Mouse (Mus musculus): ENCODE measurements around the gene Hs6st3. TPM values are rescaled to one million over a fixed set of nuclear protein-coding genes. Genes with fewer than 3 reads are reported as not detected.

Hs6st3 gene
- polyA plus RNA-seq, 1 experiment from 2014 or later: 1.2 TPM

GRCm38 (mm10) chr14:119779982-119780588 is 641.9 kb downstream of the Hs6st3 start:
- Histone ChIP-seq H3K9me3 (no peaks in the 10 kb centered on the region), H3K4me2 (no peak overlapping the region), H3K36me3 (no peaks in the 10 kb centered on the region), H3K4me3 (no peak overlapping the region), H3K4me1 (replicated peaks) (no peaks in the 10 kb centered on the region), H3K9ac (no peak overlapping the region), H3K27ac (replicated peaks) (no peak overlapping the region), H3K27me3 (no peaks in the 10 kb centered on the region)
- WGBS: 77% methylated on average over 12 of the region's 12 CpGs
- no peak for ATAC-seq (ENCODE audit: low read depth)

- 89% methylated on average over 1 of the region's 1 CpGs for WGBS
- no peaks in the 10 kb centered on the region for H3K27me3 ChIP-seq
- no peak overlapping the region for H3K4me3 ChIP-seq
- no peaks in the 10 kb centered on the region for H3K4me1 ChIP-seq (replicated peaks)
- no peaks in the 10 kb centered on the region for H3K36me3 ChIP-seq
- no peak overlapping the region for H3K4me2 ChIP-seq
- H3K9ac ChIP-seq: no peak overlapping the region
- H3K27ac ChIP-seq (replicated peaks): no peak overlapping the region
- no peak for ATAC-seq (ENCODE audit: low read depth)
- H3K9me3 ChIP-seq: no peaks in the 10 kb centered on the region
These were observed 643.0 kb downstream of the Hs6st3 start for GRCm38 (mm10) chr14:119781111-119781510.

- H3K27ac ChIP-seq (replicated peaks): no peak overlapping the region
- H3K9ac ChIP-seq: no peak overlapping the region
- no peak overlapping the region for H3K4me3 ChIP-seq
- H3K4me2 ChIP-seq: no peak overlapping the region
- no peaks in the 10 kb centered on the region for H3K4me1 ChIP-seq (replicated peaks)
- no peaks in the 10 kb centered on the region for H3K27me3 ChIP-seq
- H3K36me3 ChIP-seq: no peaks in the 10 kb centered on the region
- no peaks in the 10 kb centered on the region for H3K9me3 ChIP-seq
- 90% methylated on average over 8 of the region's 8 CpGs for WGBS
- ATAC-seq (ENCODE audit: low read depth): no peak
These were observed 651.3 kb downstream of the Hs6st3 start for GRCm38 (mm10) chr14:119789457-119789856.

DNA sequence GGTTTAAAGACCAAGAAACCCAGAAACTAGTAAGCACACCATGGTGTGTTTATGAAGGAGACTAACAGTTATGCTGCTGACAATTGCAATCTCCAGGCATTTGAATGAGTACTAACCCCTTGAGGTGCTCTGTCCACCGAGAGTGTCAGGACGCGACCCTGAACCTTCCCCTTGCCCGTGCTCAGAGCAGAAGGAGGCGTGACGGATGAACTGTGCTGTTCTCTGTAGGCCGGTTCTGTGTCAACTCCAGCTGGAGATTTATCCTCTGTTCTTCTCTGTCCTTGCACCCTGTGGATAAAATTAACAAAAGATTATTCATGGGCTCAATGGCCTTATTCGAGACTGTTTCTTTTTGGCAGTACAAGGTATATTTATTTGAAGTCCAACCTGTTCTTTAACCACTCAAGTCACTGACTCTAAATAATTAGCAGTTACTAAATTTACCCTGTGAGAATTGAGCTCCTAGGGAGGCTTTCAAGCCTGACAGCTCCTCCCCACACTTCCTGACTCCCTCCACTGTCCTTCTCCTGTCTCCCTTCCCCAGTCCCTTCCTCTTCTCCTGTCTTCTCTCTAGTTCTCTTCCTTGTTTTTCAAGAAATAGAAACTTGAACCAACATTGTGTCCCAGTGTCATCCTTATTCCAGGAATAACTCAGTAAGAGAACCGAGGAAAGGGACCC is 659.2 kb downstream of the Hs6st3 start:
- Histone ChIP-seq H3K4me2 (no peak overlapping the region), H3K27ac (replicated peaks) (no peak overlapping the region), H3K27me3 (no peaks in the 10 kb centered on the region), H3K4me3 (no peak overlapping the region), H3K9ac (no peak overlapping the region), H3K4me1 (replicated peaks) (peaks cover 11% of the 10 kb centered on the region), H3K9me3 (no peaks in the 10 kb centered on the region), H3K36me3 (no peaks in the 10 kb centered on the region)
- WGBS: 17% methylated on average over 9 of the region's 9 CpGs
- ATAC-seq (ENCODE audit: low read depth): peak; percentile 56; the same call in 1 of the 2 replicates

GRCm38 (mm10) chr14:119798561-119798960 is 660.4 kb downstream of the Hs6st3 start:
- whole genome bisulfite sequencing: 88% methylated on average over 11 of the region's 11 CpGs
- no peak overlapping the region for H3K4me3 ChIP-seq
- no peak for ATAC-seq (ENCODE audit: low read depth)
- no peak overlapping the region for H3K27ac ChIP-seq (replicated peaks)
- H3K36me3 ChIP-seq: no peaks in the 10 kb centered on the region
- H3K4me2 ChIP-seq: no peak overlapping the region
- H3K27me3 ChIP-seq: no peaks in the 10 kb centered on the region
- H3K9ac ChIP-seq: no peak overlapping the region
- peaks cover 19% of the 10 kb centered on the region for H3K4me1 ChIP-seq (replicated peaks)
- no peaks in the 10 kb centered on the region for H3K9me3 ChIP-seq

DNA sequence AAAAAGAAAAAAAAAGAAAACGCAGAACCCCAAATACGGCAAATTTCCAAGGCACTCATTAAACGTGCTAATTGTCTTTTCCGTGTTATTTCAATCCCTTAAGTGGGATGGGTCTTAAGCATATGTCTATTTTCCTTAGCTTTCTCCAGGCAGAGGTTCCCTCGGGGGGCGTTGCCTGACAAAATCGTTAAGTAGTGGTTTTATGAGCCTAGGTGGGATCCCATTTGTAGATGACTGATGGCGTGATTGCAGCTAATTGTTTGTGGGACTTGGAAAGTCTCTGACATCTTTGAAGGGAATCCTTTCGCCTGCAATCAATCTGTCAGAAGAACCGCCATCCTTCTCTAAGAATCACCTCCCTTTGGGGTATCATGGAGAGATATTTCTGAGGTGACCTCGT is 662.7 kb downstream of the Hs6st3 start:
- Histone ChIP-seq H3K4me2 (no peak overlapping the region), H3K9ac (no peak overlapping the region)
- WGBS: 48% methylated on average over 11 of the region's 11 CpGs

GRCm38 (mm10) chr14:119813898-119814297 is 675.8 kb downstream of the Hs6st3 start:
- 86% methylated on average over 4 of the region's 4 CpGs for WGBS
- no peak overlapping the region for H3K27ac ChIP-seq (replicated peaks)
- no peak overlapping the region for H3K4me3 ChIP-seq
- H3K9me3 ChIP-seq: no peaks in the 10 kb centered on the region
- no peak overlapping the region for H3K9ac ChIP-seq
- no peaks in the 10 kb centered on the region for H3K36me3 ChIP-seq
- H3K4me1 ChIP-seq (replicated peaks): no peaks in the 10 kb centered on the region
- H3K4me2 ChIP-seq: no peak overlapping the region
- no peak for ATAC-seq (ENCODE audit: low read depth)
- no peaks in the 10 kb centered on the region for H3K27me3 ChIP-seq

More for the DNA sequence above, 662.7 kb downstream of the Hs6st3 start:
- peaks cover 19% of the 10 kb centered on the region for H3K4me1 ChIP-seq (replicated peaks)
- H3K9me3 ChIP-seq: no peaks in the 10 kb centered on the region
- no peaks in the 10 kb centered on the region for H3K27me3 ChIP-seq
- no peaks in the 10 kb centered on the region for H3K36me3 ChIP-seq
- H3K27ac ChIP-seq (replicated peaks): no peak overlapping the region
- no peak overlapping the region for H3K4me3 ChIP-seq
- no peak for ATAC-seq (ENCODE audit: low read depth)

GRCm38 (mm10) chr14:119815616-119816015 is 677.5 kb downstream of the Hs6st3 start:
- Histone ChIP-seq H3K4me1 (replicated peaks) (no peaks in the 10 kb centered on the region), H3K4me2 (no peak overlapping the region), H3K4me3 (no peak overlapping the region), H3K27ac (replicated peaks) (no peak overlapping the region), H3K27me3 (no peaks in the 10 kb centered on the region), H3K9ac (no peak overlapping the region), H3K36me3 (no peaks in the 10 kb centered on the region), H3K9me3 (no peaks in the 10 kb centered on the region)
- WGBS: 84% methylated on average over 5 of the region's 5 CpGs
- no peak for ATAC-seq (ENCODE audit: low read depth)

DNA sequence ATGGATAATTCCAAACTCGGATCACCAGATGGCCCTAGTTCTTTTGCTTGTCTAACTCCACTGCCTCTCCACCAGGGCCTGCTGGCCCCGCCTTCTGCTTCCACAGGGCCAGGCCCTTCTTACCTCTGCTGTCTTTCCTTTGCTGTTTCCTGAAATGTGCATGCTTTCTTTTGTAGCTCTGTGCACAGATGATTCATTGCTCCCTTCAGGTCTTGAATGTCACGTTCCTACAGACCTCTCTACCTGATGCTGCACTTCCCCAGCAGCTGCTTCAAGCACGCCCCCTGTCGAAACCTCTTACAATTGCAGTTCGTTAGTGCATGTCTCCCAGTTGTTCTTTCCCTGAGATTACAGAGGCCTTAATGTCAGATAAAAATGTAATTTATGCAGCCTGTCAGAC is 682.4 kb downstream of the Hs6st3 start:
- Histone ChIP-seq H3K9me3 (no peaks in the 10 kb centered on the region), H3K4me1 (replicated peaks) (no peaks in the 10 kb centered on the region), H3K9ac (no peak overlapping the region), H3K36me3 (no peaks in the 10 kb centered on the region), H3K27ac (replicated peaks) (no peak overlapping the region), H3K4me3 (no peak overlapping the region), H3K27me3 (no peaks in the 10 kb centered on the region), H3K4me2 (no peak overlapping the region)
- WGBS: 54% methylated on average over 6 of the region's 6 CpGs
- no peak for ATAC-seq (ENCODE audit: low read depth)

DNA sequence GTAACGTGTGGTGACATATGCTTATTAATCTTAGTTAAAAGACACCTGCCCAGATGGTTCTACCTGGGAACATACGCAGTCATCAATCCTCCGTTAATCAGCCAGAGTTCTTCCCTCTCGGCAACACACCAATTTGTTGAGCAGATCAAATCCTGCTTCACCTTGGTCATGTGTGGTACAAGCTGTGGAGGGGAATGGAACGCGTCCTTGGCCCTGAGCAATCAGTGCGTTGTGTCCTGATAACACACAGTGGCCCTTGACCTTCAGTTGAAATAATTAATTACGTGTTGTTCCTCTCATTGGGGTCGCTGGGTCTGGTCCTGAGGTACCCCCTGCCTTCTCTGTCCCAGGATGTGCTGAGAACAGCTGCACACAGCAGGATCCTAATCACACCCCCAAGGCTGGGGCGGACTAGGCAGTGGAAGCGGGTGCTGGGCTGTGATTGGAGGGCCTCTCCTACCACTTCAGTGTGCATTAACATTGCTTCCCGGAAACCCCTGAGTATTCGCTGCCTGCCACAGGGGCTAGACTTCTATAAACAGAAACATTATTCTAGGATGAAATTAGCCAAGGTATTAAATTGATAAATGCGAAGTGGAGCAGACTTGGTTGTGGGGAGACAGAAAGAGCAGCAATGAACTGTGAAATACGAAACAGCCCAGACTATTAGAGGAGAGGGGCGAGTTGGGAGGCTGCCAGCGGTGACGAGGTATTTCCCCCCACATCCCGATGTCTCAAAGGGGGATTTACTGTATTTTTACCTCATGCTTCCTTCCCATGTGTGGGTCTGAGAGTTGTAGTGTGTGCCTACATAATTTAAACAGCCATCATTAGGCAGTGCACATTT is 693.2 kb downstream of the Hs6st3 start:
- peak overlapping the region; percentile 46 for H3K4me2 ChIP-seq

DNA sequence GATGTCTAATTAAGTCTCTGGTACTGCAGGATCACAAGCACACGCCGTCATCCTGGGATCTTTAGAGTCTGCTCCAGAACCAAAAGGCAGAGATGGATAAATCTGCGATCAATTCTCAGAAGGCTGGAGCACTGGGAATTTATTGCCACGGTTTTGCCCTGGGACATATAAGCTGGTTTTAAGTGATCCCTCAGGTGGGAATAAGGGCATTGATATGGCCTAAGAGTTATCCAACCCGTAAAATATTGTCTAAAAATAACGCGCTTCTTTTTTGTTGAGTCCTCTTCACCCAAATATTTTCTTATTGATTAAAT is 693.8 kb downstream of the Hs6st3 start:
- no peaks in the 10 kb centered on the region for H3K27me3 ChIP-seq
- H3K36me3 ChIP-seq: no peaks in the 10 kb centered on the region
- H3K4me2 ChIP-seq: peak overlapping the region; percentile 46
- H3K4me3 ChIP-seq: peak overlapping the region; percentile 9; the same call in 1 of the 2 replicates
- peaks cover 45% of the 10 kb centered on the region for H3K4me1 ChIP-seq (replicated peaks)
- 39% methylated on average over 7 of the region's 7 CpGs for WGBS
- H3K9me3 ChIP-seq: no peaks in the 10 kb centered on the region
- H3K9ac ChIP-seq: peak overlapping the region; percentile 45
- no peak for ATAC-seq (ENCODE audit: low read depth)
- H3K27ac ChIP-seq (replicated peaks): peak overlapping the region; percentile 84

More for the DNA sequence above, 693.2 kb downstream of the Hs6st3 start:
- no peaks in the 10 kb centered on the region for H3K27me3 ChIP-seq
- H3K36me3 ChIP-seq: no peaks in the 10 kb centered on the region
- H3K4me3 ChIP-seq: peak overlapping the region; percentile 9; the same call in 1 of the 2 replicates
- 27% methylated on average over 19 of the region's 19 CpGs for WGBS
- peaks cover 45% of the 10 kb centered on the region for H3K4me1 ChIP-seq (replicated peaks)
- peak overlapping the region; percentile 45 for H3K9ac ChIP-seq
- no peaks in the 10 kb centered on the region; the same call in 1 of the 2 replicates for H3K9me3 ChIP-seq
- ATAC-seq (ENCODE audit: low read depth): peak; percentile 88
- peak overlapping the region; percentile 84 for H3K27ac ChIP-seq (replicated peaks)

GRCm38 (mm10) chr14:119832940-119833339 is 694.8 kb downstream of the Hs6st3 start:
- Histone ChIP-seq H3K36me3 (no peaks in the 10 kb centered on the region), H3K27me3 (no peaks in the 10 kb centered on the region), H3K27ac (replicated peaks) (peak overlapping the region; percentile 59), H3K4me2 (no peak overlapping the region), H3K9ac (no peak overlapping the region), H3K9me3 (no peaks in the 10 kb centered on the region), H3K4me3 (no peak overlapping the region), H3K4me1 (replicated peaks) (peaks cover 45% of the 10 kb centered on the region)
- peak; percentile 51; the same call in 1 of the 2 replicates for ATAC-seq (ENCODE audit: low read depth)
- 50% methylated on average over 9 of the region's 9 CpGs for WGBS

Data from neural tube, embryonic 13.5 days (tissue).